Mouse (Mus musculus) forebrain, embryonic 14.5 days (tissue): ENCODE measurements around the gene Neurl1b. TPM values are rescaled to one million over a fixed set of nuclear protein-coding genes. Genes with fewer than 3 reads are reported as not detected.
A peak's percentile ranks its signal among the peaks of the same experiment; 100 is the strongest.

Experiments used
- ATAC-seq: fragments of 200-750 bp; cut with Nextera tagmentation; 2 replicates; pipeline ENCODE4 v1.8.0; 2017; ENCODE audit warnings: mild to moderate bottlenecking, moderate library complexity
- DNase-seq: peaks from one replicate; pipeline ENCODE4 v3.0.0-alpha.2; 2015; ENCODE audit warnings: low spot score
- H3K27ac ChIP-seq: fragments of 300-500 bp; sonication (generic); 2 replicates; pipeline ENCODE4 v1.5.1; 2014; ENCODE audit warnings: low read depth, mild to moderate bottlenecking, control low read depth, low read length, moderate library complexity
- H3K27me3 ChIP-seq: fragments of 300-500 bp; sonication (generic); replicated peaks from 2 replicates; pipeline ENCODE4 v1.6.1; 2014; ENCODE audit warnings: low read length, control low read depth, mixed read lengths; ENCODE audit not compliant: control insufficient read depth, insufficient read depth
- H3K36me3 ChIP-seq: fragments of 300-500 bp; sonication (generic); 2 replicates; pipeline ENCODE4 v1.6.1; 2014; ENCODE audit warnings: low read length, control low read depth; ENCODE audit not compliant: control insufficient read depth, insufficient read depth
- H3K4me1 ChIP-seq: fragments of 300-500 bp; sonication (generic); 2 replicates; pipeline ENCODE4 v1.6.1; 2014; ENCODE audit warnings: antibody characterized with exemption, low read length, control low read depth; ENCODE audit not compliant: control insufficient read depth, insufficient read depth
- H3K4me2 ChIP-seq: fragments of 300-500 bp; sonication (generic); 2 replicates; pipeline ENCODE4 v1.6.1; 2014; ENCODE audit warnings: mild to moderate bottlenecking, control low read depth, low read length
- H3K4me3 ChIP-seq: fragments of 300-500 bp; sonication (generic); 2 replicates; pipeline ENCODE4 v1.5.1; 2014; ENCODE audit warnings: low read depth, low read length, control low read depth
- H3K9ac ChIP-seq: fragments of 300-500 bp; sonication (generic); 2 replicates; pipeline ENCODE4 v1.6.1; 2014; ENCODE audit warnings: mild to moderate bottlenecking, low read length, control low read depth, moderate library complexity
- H3K9me3 ChIP-seq: fragments of 300-500 bp; sonication (generic); replicated peaks from 2 replicates; pipeline ENCODE4 v1.6.1; 2016; ENCODE audit warnings: low read length, control low read depth, mixed read lengths; ENCODE audit not compliant: control insufficient read depth
- WGBS: fragments of 180-500 bp; shearing (Covaris S2); extraction: QIAGEN DNeasy Blood & Tissue Kit; methylation state at CpG from one replicate; pipeline ENCODE4 v1.1.7; 2014; 5-methylcytosine and 5-hydroxymethylcytosine counted together
- polyA plus RNA-seq: library from polyadenylated mRNA; unstranded; fragments of >200 nt; fragmentation: Nextera tagmentation; extraction: Ambion mirVana; gene quantifications from 2 replicates; pipeline ENCODE4 v1.2.1, GENCODE M21; 2014

The Neurl1b gene
- polyA plus RNA-seq, 1 experiment from 2014 or later: 2.0 TPM

- H3K27me3 ChIP-seq: no peaks in the 10 kb centered on the region
- H3K4me2 ChIP-seq: no peak overlapping the region
- H3K9ac ChIP-seq: no peak overlapping the region
- no peak overlapping the region for H3K4me3 ChIP-seq
- ATAC-seq: no peak
- H3K4me1 ChIP-seq: no peaks in the 10 kb centered on the region
- H3K36me3 ChIP-seq: no peaks in the 10 kb centered on the region
- H3K9me3 ChIP-seq: no peaks in the 10 kb centered on the region
- H3K27ac ChIP-seq: no peak overlapping the region
- no peak for DNase-seq
Observed at GRCm38 (mm10) chr17:26457506-26457905, 42.9 kb downstream of the Neurl1b start.

GRCm38 (mm10) chr17:26458049-26458448 is 43.4 kb downstream of the Neurl1b start:
- no peak for ATAC-seq
- 51% methylated on average over 7 of the region's 7 CpGs for WGBS
- Histone ChIP-seq H3K4me3 (no peak overlapping the region), H3K36me3 (no peaks in the 10 kb centered on the region), H3K4me1 (no peaks in the 10 kb centered on the region), H3K9me3 (no peaks in the 10 kb centered on the region), H3K27me3 (no peaks in the 10 kb centered on the region), H3K27ac (no peak overlapping the region), H3K9ac (no peak overlapping the region), H3K4me2 (no peak overlapping the region)
- DNase-seq: no peak

GRCm38 (mm10) chr17:26462634-26463170 is 48.1 kb downstream of the Neurl1b start:
- ATAC-seq (no peak), DNase-seq (peak; percentile 77)
- Histone ChIP-seq H3K9me3 (no peaks in the 10 kb centered on the region), H3K4me1 (no peaks in the 10 kb centered on the region), H3K36me3 (no peaks in the 10 kb centered on the region), H3K27me3 (no peaks in the 10 kb centered on the region), H3K9ac (no peak overlapping the region), H3K4me2 (no peak overlapping the region), H3K4me3 (no peak overlapping the region), H3K27ac (no peak overlapping the region)
- 32% methylated on average over 12 of the region's 12 CpGs for WGBS

- H3K9ac ChIP-seq: no peak overlapping the region
- no peak overlapping the region for H3K4me2 ChIP-seq
- WGBS: 83% methylated on average over 5 of the region's 5 CpGs
- ATAC-seq (no peak), DNase-seq (no peak)
- H3K36me3 ChIP-seq: no peaks in the 10 kb centered on the region
- H3K27me3 ChIP-seq: no peaks in the 10 kb centered on the region
- no peak overlapping the region for H3K4me3 ChIP-seq
- H3K9me3 ChIP-seq: no peaks in the 10 kb centered on the region
- no peak overlapping the region for H3K27ac ChIP-seq
- H3K4me1 ChIP-seq: no peaks in the 10 kb centered on the region
Observed at GRCm38 (mm10) chr17:26463432-26463831, 48.8 kb downstream of the Neurl1b start.

- no peak overlapping the region for H3K9ac ChIP-seq
- ATAC-seq: no peak
- H3K27me3 ChIP-seq: no peaks in the 10 kb centered on the region
- no peaks in the 10 kb centered on the region for H3K4me1 ChIP-seq
- no peak overlapping the region for H3K27ac ChIP-seq
- no peak for DNase-seq
- no peaks in the 10 kb centered on the region for H3K36me3 ChIP-seq
- H3K4me2 ChIP-seq: no peak overlapping the region
- H3K9me3 ChIP-seq: no peaks in the 10 kb centered on the region
- whole genome bisulfite sequencing: 58% methylated on average over 4 of the region's 4 CpGs
- no peak overlapping the region for H3K4me3 ChIP-seq
Observed at GRCm38 (mm10) chr17:26463984-26464383, 49.4 kb downstream of the Neurl1b start.

GRCm38 (mm10) chr17:26464481-26464880 is 49.9 kb downstream of the Neurl1b start:
- WGBS: 84% methylated on average over 9 of the region's 9 CpGs
- Histone ChIP-seq H3K4me1 (no peaks in the 10 kb centered on the region), H3K4me3 (no peak overlapping the region), H3K9ac (no peak overlapping the region), H3K27ac (no peak overlapping the region), H3K9me3 (no peaks in the 10 kb centered on the region), H3K36me3 (no peaks in the 10 kb centered on the region), H3K27me3 (no peaks in the 10 kb centered on the region), H3K4me2 (no peak overlapping the region)
- ATAC-seq: no peak
- DNase-seq: no peak

- Histone ChIP-seq H3K36me3 (no peaks in the 10 kb centered on the region), H3K4me2 (no peak overlapping the region), H3K27ac (no peak overlapping the region), H3K9me3 (no peaks in the 10 kb centered on the region), H3K9ac (no peak overlapping the region), H3K4me3 (no peak overlapping the region), H3K27me3 (no peaks in the 10 kb centered on the region), H3K4me1 (no peaks in the 10 kb centered on the region)
- WGBS: 79% methylated on average over 7 of the region's 7 CpGs
- ATAC-seq (no peak), DNase-seq (no peak)
Observed at GRCm38 (mm10) chr17:26464972-26465371, 50.3 kb downstream of the Neurl1b start.

- Histone ChIP-seq H3K36me3 (no peaks in the 10 kb centered on the region), H3K4me1 (no peaks in the 10 kb centered on the region), H3K9ac (no peak overlapping the region), H3K4me2 (no peak overlapping the region), H3K4me3 (no peak overlapping the region), H3K9me3 (no peaks in the 10 kb centered on the region), H3K27ac (no peak overlapping the region), H3K27me3 (no peaks in the 10 kb centered on the region)
- peak; percentile 89 for DNase-seq
- ATAC-seq: peak; percentile 76
- WGBS: 4% methylated on average over 4 of the region's 4 CpGs
Observed at GRCm38 (mm10) chr17:26466741-26467150, 52.1 kb downstream of the Neurl1b start.

- H3K9ac ChIP-seq: no peak overlapping the region
- ATAC-seq (no peak), DNase-seq (no peak)
- no peaks in the 10 kb centered on the region for H3K36me3 ChIP-seq
- 79% methylated on average over 4 of the region's 4 CpGs for WGBS
- no peak overlapping the region for H3K4me3 ChIP-seq
- no peaks in the 10 kb centered on the region for H3K27me3 ChIP-seq
- no peaks in the 10 kb centered on the region for H3K9me3 ChIP-seq
- no peaks in the 10 kb centered on the region for H3K4me1 ChIP-seq
- no peak overlapping the region for H3K27ac ChIP-seq
- H3K4me2 ChIP-seq: no peak overlapping the region
Observed at GRCm38 (mm10) chr17:26467619-26468018, 53.0 kb downstream of the Neurl1b start.
